Mouse (Mus musculus): ENCODE data around the gene Upk3a.
A peak's percentile ranks its signal among the peaks of the same experiment; 100 is the strongest.

GRCm38 (mm10) chr15:84987874-84988825 lies 28.8 kb upstream of the Upk3a start, which contains the start of gene 5031439G07Rik:
- TF ChIP-seq E2F4 (IDR thresholded peaks at IDR 0.05; ENCODE audit: insufficient read depth) (no peak), TCF12 (IDR thresholded peaks at IDR 0.05; ENCODE audit: insufficient read depth, poor library complexity, severe bottlenecking) (no peak), MAX (IDR thresholded peaks at IDR 0.05; ENCODE audit: low read depth) (no peak), POLR2A (IDR thresholded peaks at IDR 0.05; ENCODE audit: insufficient read length, low read depth) (peak; percentile 92), REST (IDR thresholded peaks at IDR 0.05; ENCODE audit: insufficient read depth, insufficient read length) (peak; percentile 49), MYOD1 (IDR thresholded peaks at IDR 0.05; ENCODE audit: control insufficient read depth in 1 of 3, insufficient read length in 2 of 3, low read depth in 2 of 3) (peak in 2 of 3 experiments; percentile 78 to 87), POLR2AphosphoS2 (IDR thresholded peaks at IDR 0.05; ENCODE audit: insufficient read length, low read depth) (peak; percentile 94), CEBPB (IDR thresholded peaks at IDR 0.05; ENCODE audit: insufficient read depth, poor library complexity, severe bottlenecking) (no peak)

Data from myocyte (in vitro differentiated cells).